Mouse (Mus musculus) heart, embryonic 16.5 days (tissue): ENCODE results near the gene Dcaf11. TPM values are rescaled to one million over a fixed set of nuclear protein-coding genes. Genes with fewer than 3 reads are reported as not detected.

Experiments used
- ATAC-seq: fragments of 200-750 bp; cut with Nextera tagmentation; replicated peaks from 2 replicates; pipeline ENCODE4 v1.8.0; 2017; ENCODE audit warnings: moderate number of reproducible peaks; ENCODE audit not compliant: insufficient read depth, low FRiP score; ENCODE audit errors: extremely low read depth
- H3K27ac ChIP-seq: fragments of 300-500 bp; sonication (generic); 2 replicates; pipeline ENCODE4 v1.5.1; 2014; ENCODE audit warnings: mild to moderate bottlenecking, low read length, control low read depth, moderate library complexity
- H3K27me3 ChIP-seq: fragments of 300-500 bp; sonication (generic); 2 replicates; pipeline ENCODE4 v1.6.1; 2014; ENCODE audit warnings: low read length, mixed read lengths; ENCODE audit not compliant: control insufficient read depth, insufficient read depth
- H3K36me3 ChIP-seq: fragments of 300-500 bp; sonication (generic); 2 replicates; pipeline ENCODE4 v1.6.1; 2014; ENCODE audit not compliant: control insufficient read depth, insufficient read depth
- H3K4me1 ChIP-seq: fragments of 300-500 bp; sonication (generic); 2 replicates; pipeline ENCODE4 v1.6.1; 2014; ENCODE audit warnings: low read length, mixed read lengths; ENCODE audit not compliant: control insufficient read depth, insufficient read depth
- H3K4me2 ChIP-seq: fragments of 300-500 bp; sonication (generic); 2 replicates; pipeline ENCODE4 v1.6.1; 2014; ENCODE audit warnings: low read depth, mild to moderate bottlenecking, control low read depth, low read length
- H3K4me3 ChIP-seq: fragments of 300-500 bp; sonication (generic); 2 replicates; pipeline ENCODE4 v1.5.1; 2014; ENCODE audit warnings: mild to moderate bottlenecking, control low read depth, low read length
- H3K9ac ChIP-seq: fragments of 300-500 bp; sonication (generic); 2 replicates; pipeline ENCODE4 v1.6.1; 2014; ENCODE audit warnings: low read length, control low read depth
- H3K9me3 ChIP-seq: fragments of 300-500 bp; sonication (generic); replicated peaks from 2 replicates; pipeline ENCODE4 v1.6.1; 2016; ENCODE audit warnings: low read length; ENCODE audit not compliant: control insufficient read depth
- WGBS: fragments of 180-500 bp; shearing (Covaris S2); extraction: QIAGEN DNeasy Blood & Tissue Kit; methylation state at CpG from one replicate; pipeline ENCODE4 v1.1.7; 2014; 5-methylcytosine and 5-hydroxymethylcytosine counted together
- polyA plus RNA-seq: library from polyadenylated mRNA; unstranded; fragments of >200 nt; fragmentation: Nextera tagmentation; extraction: Ambion mirVana; gene quantifications from 2 replicates; pipeline ENCODE4 v1.2.1, GENCODE M21; 2015

The Dcaf11 gene
- polyA plus RNA-seq, 1 experiment from 2014 or later = 75.1 TPM

- H3K36me3 ChIP-seq = peaks cover 14% of the 10 kb centered on the region
- H3K4me2 ChIP-seq = peak overlapping the region; percentile 65
- H3K4me1 ChIP-seq = peaks cover 24% of the 10 kb centered on the region
- ATAC-seq = peak; percentile 33
- peak overlapping the region; percentile 86 for H3K9ac ChIP-seq
- H3K9me3 ChIP-seq = no peaks in the 10 kb centered on the region
- no peaks in the 10 kb centered on the region for H3K27me3 ChIP-seq
- peak overlapping the region; percentile 76 for H3K4me3 ChIP-seq
- 19% methylated on average over 6 of the region's 6 CpGs for WGBS
- H3K27ac ChIP-seq = peak overlapping the region; percentile 82
These were observed 19.0 kb downstream of the Dcaf11 start for GRCm38 (mm10) chr14:55578668-55579269.

DNA sequence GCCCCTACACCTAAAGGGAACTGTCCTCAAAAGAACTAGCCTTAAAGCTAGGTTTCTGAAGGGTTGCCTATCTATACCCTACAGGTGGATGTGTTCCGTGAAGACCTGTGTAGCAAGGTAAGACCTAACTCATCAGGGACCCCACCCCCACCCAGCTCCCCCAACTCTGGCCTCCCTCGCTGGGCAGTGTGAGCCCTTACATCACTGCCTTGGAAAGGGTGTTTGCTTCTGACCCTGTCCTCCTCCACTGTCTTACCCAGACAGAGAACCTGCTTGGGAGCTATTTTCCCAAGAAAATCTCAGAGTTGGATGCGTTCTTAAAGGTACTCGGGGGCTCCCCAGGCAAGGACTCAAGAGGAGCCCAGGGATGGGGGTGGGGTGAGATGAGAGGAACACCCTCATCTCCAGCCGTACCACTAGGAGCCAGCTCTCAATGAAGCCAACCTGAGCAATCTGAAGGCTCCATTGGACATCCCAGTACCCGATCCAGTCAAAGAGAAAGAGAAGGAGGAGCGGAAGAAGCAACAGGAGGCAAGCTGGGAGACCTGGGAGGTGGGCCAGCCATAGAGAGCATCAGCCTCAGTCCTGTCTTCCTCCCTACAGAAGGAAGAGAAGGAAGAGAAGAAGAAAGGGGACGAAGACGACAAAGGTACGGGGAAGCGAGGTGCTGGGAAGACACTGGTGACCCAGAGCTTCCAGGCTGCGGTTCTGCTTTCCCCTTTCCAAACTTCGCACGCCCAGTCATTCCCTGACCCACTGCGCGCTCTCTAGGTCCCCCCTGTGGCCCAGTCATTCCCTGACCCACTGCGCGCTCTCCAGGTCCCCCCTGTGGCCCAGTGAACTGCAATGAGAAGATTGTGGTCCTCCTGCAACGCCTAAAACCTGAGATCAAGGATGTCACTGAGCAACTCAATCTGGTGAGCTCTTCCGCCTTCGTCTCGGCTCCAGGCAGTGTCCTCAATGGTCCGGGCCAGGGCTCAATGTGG is 20.0 kb downstream of the Dcaf11 start:
- Histone ChIP-seq H3K4me2 (0 out of 2 replicates have a peak overlapping the region, but pooled peaks have one; percentile 65), H3K9me3 (no peaks in the 10 kb centered on the region), H3K27ac (no peak overlapping the region), H3K4me3 (no peak overlapping the region), H3K36me3 (peaks cover 14% of the 10 kb centered on the region), H3K27me3 (no peaks in the 10 kb centered on the region), H3K4me1 (peaks cover 18% of the 10 kb centered on the region), H3K9ac (no peak overlapping the region)
- WGBS = 83% methylated on average over 23 of the region's 23 CpGs
- ATAC-seq = no peak

DNA sequence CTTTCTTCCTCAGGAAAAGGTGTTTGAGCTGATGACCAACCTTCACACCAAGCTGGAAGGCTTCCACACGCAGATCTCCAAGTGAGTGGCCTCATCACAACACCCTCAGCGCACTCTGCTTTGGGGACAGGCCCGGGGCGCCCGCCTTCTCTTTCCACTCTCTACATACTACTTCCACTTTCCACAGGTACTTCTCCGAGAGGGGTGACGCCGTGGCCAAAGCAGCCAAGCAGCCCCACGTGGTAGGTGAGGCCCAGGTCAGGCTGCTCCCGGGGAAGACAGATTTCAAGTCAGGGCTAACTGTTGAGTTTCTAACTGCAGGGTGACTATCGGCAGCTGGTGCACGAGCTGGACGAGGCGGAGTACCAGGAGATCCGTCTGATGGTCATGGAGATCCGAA is 20.9 kb downstream of the Dcaf11 start:
- H3K27ac ChIP-seq = no peak overlapping the region
- no peak overlapping the region for H3K4me3 ChIP-seq
- 94% methylated on average over 16 of the region's 16 CpGs for WGBS
- H3K36me3 ChIP-seq = peaks cover 14% of the 10 kb centered on the region
- H3K4me1 ChIP-seq = peaks cover 23% of the 10 kb centered on the region
- H3K9me3 ChIP-seq = no peaks in the 10 kb centered on the region
- no peak for ATAC-seq
- H3K9ac ChIP-seq = no peak overlapping the region
- no peaks in the 10 kb centered on the region for H3K27me3 ChIP-seq
- H3K4me2 ChIP-seq = no peak overlapping the region

DNA sequence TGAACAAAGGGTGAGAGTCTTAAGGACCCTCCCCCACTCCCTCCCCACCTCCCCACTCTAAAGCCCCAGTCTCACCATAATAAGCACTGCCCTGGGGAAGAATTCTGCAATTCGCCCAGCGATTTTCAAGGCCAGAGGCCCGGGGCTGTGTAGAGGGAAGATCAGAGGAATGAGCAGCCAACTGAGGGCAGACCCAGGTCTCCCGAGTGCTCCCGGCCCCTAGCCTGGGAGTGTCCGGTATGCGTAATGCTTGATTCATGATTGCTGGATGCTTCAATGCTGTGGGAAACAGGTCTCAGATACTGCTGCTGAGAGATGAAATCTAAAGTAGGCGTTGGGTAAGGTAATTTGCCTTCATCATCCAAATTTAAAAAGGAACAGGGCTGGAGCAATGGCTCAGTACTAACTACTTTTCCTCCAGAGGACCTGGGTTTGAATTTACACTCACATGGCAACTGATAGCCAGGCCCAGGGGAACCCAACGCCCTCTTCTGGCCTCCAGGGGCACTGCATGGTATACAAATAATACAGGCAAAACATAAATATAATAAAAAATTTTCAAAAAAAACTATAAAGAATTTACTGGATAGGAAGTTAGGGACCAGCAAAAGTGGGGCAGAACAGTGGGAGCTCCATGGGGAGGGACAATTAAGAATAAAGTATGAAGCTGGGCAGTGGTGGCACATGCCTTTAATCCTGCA is 22.3 kb downstream of the Dcaf11 start:
- Histone ChIP-seq H3K27ac (no peak overlapping the region), H3K36me3 (peaks cover 17% of the 10 kb centered on the region), H3K9me3 (no peaks in the 10 kb centered on the region), H3K9ac (no peak overlapping the region), H3K4me2 (no peak overlapping the region), H3K4me3 (no peak overlapping the region), H3K4me1 (peaks cover 21% of the 10 kb centered on the region), H3K27me3 (no peaks in the 10 kb centered on the region)
- ATAC-seq = no peak
- 76% methylated on average over 9 of the region's 9 CpGs for WGBS

DNA sequence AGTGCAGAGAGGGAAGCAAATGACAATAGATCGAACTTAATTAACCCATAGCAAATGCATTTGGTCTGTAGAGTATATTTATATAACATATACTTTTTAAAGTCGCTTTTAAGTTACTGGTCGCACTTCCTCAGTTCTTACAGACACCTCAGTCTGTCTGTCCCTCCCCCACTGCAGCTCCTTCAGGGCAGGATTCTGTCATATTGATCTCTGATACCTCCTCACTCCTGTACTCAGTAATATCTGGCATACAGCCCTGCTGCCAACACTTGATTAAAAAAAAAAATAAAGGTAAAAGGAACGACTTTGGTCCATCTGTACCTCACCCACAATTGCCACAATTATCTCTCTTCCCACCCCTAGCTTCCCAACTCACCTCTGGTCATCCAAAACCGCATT is 24.5 kb downstream of the Dcaf11 start:
- no peaks in the 10 kb centered on the region for H3K9me3 ChIP-seq
- H3K27me3 ChIP-seq = no peaks in the 10 kb centered on the region
- H3K4me3 ChIP-seq = peak overlapping the region; percentile 64
- WGBS = 38% methylated on average over 5 of the region's 5 CpGs
- peak overlapping the region; percentile 81 for H3K9ac ChIP-seq
- no peak for ATAC-seq
- peak overlapping the region; percentile 83 for H3K27ac ChIP-seq
- peaks cover 9% of the 10 kb centered on the region for H3K4me1 ChIP-seq
- H3K36me3 ChIP-seq = peaks cover 21% of the 10 kb centered on the region
- peak overlapping the region; percentile 85 for H3K4me2 ChIP-seq

- Histone ChIP-seq H3K27ac (peak within 1 kb of the TSS; percentile 83), H3K9ac (peak within 1 kb of the TSS; percentile 81), H3K27me3 (no peaks in the 10 kb centered on the region), H3K4me3 (peak within 1 kb of the TSS; percentile 64), H3K4me2 (peak within 1 kb of the TSS; percentile 85), H3K36me3 (peaks cover 19% of the 10 kb centered on the region), H3K4me1 (peaks cover 8% of the 10 kb centered on the region), H3K9me3 (no peaks in the 10 kb centered on the region)
- peak; percentile 87 for ATAC-seq
- 3% methylated on average over 42 of the region's 43 CpGs for WGBS
These were observed 25.1 kb downstream of the Dcaf11 start, which contains the start of gene Emc9 for GRCm38 (mm10) chr14:55584702-55585565. Emc9 (minus strand) TSS chr14:55585302.

GRCm38 (mm10) chr14:55585566-55585960 is 25.8 kb downstream of the Dcaf11 start:
- peaks cover 18% of the 10 kb centered on the region for H3K36me3 ChIP-seq
- no peaks in the 10 kb centered on the region for H3K9me3 ChIP-seq
- peak overlapping the region; percentile 64 for H3K4me3 ChIP-seq
- H3K4me1 ChIP-seq = peaks cover 12% of the 10 kb centered on the region
- 46% methylated on average over 6 of the region's 6 CpGs for WGBS
- peak overlapping the region; percentile 81 for H3K9ac ChIP-seq
- peak overlapping the region; percentile 52 for H3K27ac ChIP-seq
- no peak for ATAC-seq
- no peaks in the 10 kb centered on the region for H3K27me3 ChIP-seq
- peak overlapping the region; percentile 85 for H3K4me2 ChIP-seq

DNA sequence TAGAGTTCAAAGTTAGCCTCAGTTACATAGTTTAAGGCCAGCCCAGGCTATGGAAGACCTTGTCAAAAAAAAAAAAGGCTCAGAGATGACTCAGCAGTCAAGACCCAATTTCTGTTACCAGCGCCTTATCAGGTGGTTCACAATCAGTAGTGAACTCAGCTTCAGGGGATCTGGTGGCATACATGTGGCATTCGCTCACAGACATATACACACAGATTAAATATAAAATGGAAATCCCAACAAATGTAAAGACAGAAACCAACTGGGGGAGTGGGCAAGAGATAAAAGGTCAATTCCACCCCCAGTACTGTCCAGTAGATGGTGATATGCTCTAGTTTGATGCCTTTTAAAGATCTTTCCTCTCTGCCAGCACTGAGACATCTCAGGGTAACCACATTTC is 26.3 kb downstream of the Dcaf11 start:
- Histone ChIP-seq H3K4me3 (no peak overlapping the region), H3K9ac (no peak overlapping the region), H3K9me3 (no peaks in the 10 kb centered on the region), H3K36me3 (peaks cover 13% of the 10 kb centered on the region), H3K27ac (no peak overlapping the region), H3K4me1 (peaks cover 12% of the 10 kb centered on the region), H3K27me3 (no peaks in the 10 kb centered on the region), H3K4me2 (no peak overlapping the region)
- ATAC-seq = no peak
- WGBS = 83% methylated on average over 2 of the region's 2 CpGs
